In genomic region chr9:50847133-50847532, GRCm38 (mm10) we compare ENCODE assay signal across 19 mouse cellular contexts. TPM values are rescaled to one million over a fixed set of nuclear protein-coding genes. Genes with fewer than 3 reads are reported as not detected.
DNase-seq lines count a peak whose midpoint lies in the region; ATAC-seq lines count a peak whose summit lies in the region.
"Had no signal": no experiment of that assay in that cellular context is flagged by ENCODE, and none has a peak within 500 bp of the region (broad histone marks: within the 10 kb centered on the region; RNA-seq: fewer than 3 reads in every experiment).

No protein-coding gene starts in this region.

- whole genome bisulfite sequencing in liver, embryonic 15.5 days (ENCODE audit: insufficient replicate concordance): 83% methylated on average over 6 of the region's 6 CpGs
- WGBS in liver, embryonic 11.5 days: 92% methylated on average over 6 of the region's 6 CpGs
- 64% methylated on average over 6 of the region's 6 CpGs for WGBS in lung, embryonic 16.5 days
- 81% methylated on average over 6 of the region's 6 CpGs for WGBS in intestine, embryonic 16.5 days
- 78% methylated on average over 6 of the region's 6 CpGs for WGBS in stomach, embryonic 16.5 days

- H3K27ac ChIP-seq in liver, embryonic 15.5 days (replicated peaks): peak overlapping the region; percentile 65
- no peak overlapping the region for H3K27ac ChIP-seq in liver, embryonic 11.5 days (ENCODE audit: low read depth, low read length)
- H3K27ac ChIP-seq in lung, embryonic 16.5 days (ENCODE audit: low read length): peak overlapping the region; percentile 66
- peak overlapping the region; percentile 76 for H3K27ac ChIP-seq in intestine, embryonic 16.5 days (ENCODE audit: low read length)
- H3K27ac ChIP-seq in stomach, embryonic 16.5 days (ENCODE audit: low read length): 0 out of 2 replicates have a peak overlapping the region, but pooled peaks have one; percentile 12
- H3K27ac ChIP-seq: embryonic facial prominence, embryonic 12.5 days; forebrain, embryonic 15.5 days; heart, embryonic 10.5 days; hindbrain, embryonic 12.5 days had no signal

- H3K4me3 ChIP-seq in liver, embryonic 15.5 days (replicated peaks): no peak overlapping the region
- H3K4me3 ChIP-seq in liver, embryonic 11.5 days (ENCODE audit: low read depth, low read length): no peak overlapping the region
- no peak overlapping the region for H3K4me3 ChIP-seq in lung, embryonic 16.5 days (ENCODE audit: low read length)
- no peak overlapping the region for H3K4me3 ChIP-seq in intestine, embryonic 16.5 days (ENCODE audit: low read length)
- no peak overlapping the region for H3K4me3 ChIP-seq in stomach, embryonic 16.5 days (replicated peaks; ENCODE audit: low read length)
- H3K4me3 ChIP-seq: embryonic facial prominence, embryonic 12.5 days; forebrain, embryonic 15.5 days; heart, embryonic 10.5 days; hindbrain, embryonic 12.5 days had no signal

- ATAC-seq in liver, embryonic 15.5 days (ENCODE audit: insufficient read depth): no peak
- ATAC-seq in liver, embryonic 11.5 days (replicated peaks; ENCODE audit: low FRiP score): no peak
- ATAC-seq in lung, embryonic 16.5 days (ENCODE audit: low read depth): no peak
- no peak for ATAC-seq in intestine, embryonic 16.5 days
- ATAC-seq in stomach, embryonic 16.5 days (ENCODE audit: insufficient read depth, low FRiP score): no peak
- ATAC-seq: forebrain, embryonic 15.5 days had no signal

- H3K4me1 ChIP-seq in liver, embryonic 15.5 days (replicated peaks): peaks cover 50% of the 10 kb centered on the region
- H3K4me1 ChIP-seq in liver, embryonic 11.5 days (replicated peaks; ENCODE audit: control insufficient read depth, insufficient read depth, low read length): peaks cover 19% of the 10 kb centered on the region
- peaks cover 25% of the 10 kb centered on the region for H3K4me1 ChIP-seq in lung, embryonic 16.5 days (replicated peaks; ENCODE audit: control insufficient read depth, insufficient read depth, low read length)
- H3K4me1 ChIP-seq in intestine, embryonic 16.5 days (ENCODE audit: control insufficient read depth, insufficient read depth, low read length): peaks cover 13% of the 10 kb centered on the region
- H3K4me1 ChIP-seq in stomach, embryonic 16.5 days (ENCODE audit: control insufficient read depth, insufficient read depth, low read length): peaks cover 19% of the 10 kb centered on the region

- no peak overlapping the region for H3K9ac ChIP-seq in liver, embryonic 15.5 days
- H3K9ac ChIP-seq in liver, embryonic 11.5 days (ENCODE audit: low read depth, low read length): no peak overlapping the region
- H3K9ac ChIP-seq in lung, embryonic 16.5 days (ENCODE audit: low read length): no peak overlapping the region
- no peak overlapping the region for H3K9ac ChIP-seq in intestine, embryonic 16.5 days (ENCODE audit: low read depth, low read length)
- no peak overlapping the region for H3K9ac ChIP-seq in stomach, embryonic 16.5 days (ENCODE audit: low read length)
- H3K9ac ChIP-seq: embryonic facial prominence, embryonic 12.5 days; forebrain, embryonic 15.5 days; hindbrain, embryonic 12.5 days had no signal

- H3K36me3 ChIP-seq in liver, embryonic 15.5 days (replicated peaks): no peaks in the 10 kb centered on the region
- peaks cover 5% of the 10 kb centered on the region; the same call in 1 of the 2 replicates for H3K36me3 ChIP-seq in liver, embryonic 11.5 days (ENCODE audit: control insufficient read depth, insufficient read depth, low read length)
- H3K36me3 ChIP-seq in lung, embryonic 16.5 days (ENCODE audit: control insufficient read depth, insufficient read depth, low read length): peaks cover 11% of the 10 kb centered on the region; the same call in 1 of the 2 replicates
- H3K36me3 ChIP-seq in intestine, embryonic 16.5 days (ENCODE audit: control insufficient read depth, insufficient read depth, low read length): no peaks in the 10 kb centered on the region
- peaks cover 6% of the 10 kb centered on the region; the same call in 1 of the 2 replicates for H3K36me3 ChIP-seq in stomach, embryonic 16.5 days (ENCODE audit: control insufficient read depth, insufficient read depth, low read length)

- no peak overlapping the region for H3K4me2 ChIP-seq in liver, embryonic 15.5 days
- no peak overlapping the region for H3K4me2 ChIP-seq in liver, embryonic 11.5 days
- H3K4me2 ChIP-seq in lung, embryonic 16.5 days (ENCODE audit: low read depth, low read length): no peak overlapping the region
- no peak overlapping the region for H3K4me2 ChIP-seq in intestine, embryonic 16.5 days (ENCODE audit: low read depth, low read length)
- H3K4me2 ChIP-seq in stomach, embryonic 16.5 days (ENCODE audit: low read depth, low read length): no peak overlapping the region
- H3K4me2 ChIP-seq: embryonic facial prominence, embryonic 12.5 days; forebrain, embryonic 15.5 days; hindbrain, embryonic 12.5 days had no signal

- H3K9me3 ChIP-seq in liver, embryonic 15.5 days (replicated peaks): no peaks in the 10 kb centered on the region
- no peaks in the 10 kb centered on the region for H3K9me3 ChIP-seq in liver, embryonic 11.5 days (ENCODE audit: control insufficient read depth, low read length)
- H3K9me3 ChIP-seq in lung, embryonic 16.5 days (ENCODE audit: control insufficient read depth, low read length): no peaks in the 10 kb centered on the region
- no peaks in the 10 kb centered on the region for H3K9me3 ChIP-seq in intestine, embryonic 16.5 days (ENCODE audit: control insufficient read depth, low read length)
- H3K9me3 ChIP-seq in stomach, embryonic 16.5 days (replicated peaks; ENCODE audit: control insufficient read depth, low read length): no peaks in the 10 kb centered on the region
- H3K9me3 ChIP-seq: embryonic facial prominence, embryonic 12.5 days; forebrain, embryonic 15.5 days; heart, embryonic 10.5 days; hindbrain, embryonic 12.5 days had no signal

- H3K27me3 ChIP-seq in liver, embryonic 15.5 days: no peaks in the 10 kb centered on the region
- no peaks in the 10 kb centered on the region for H3K27me3 ChIP-seq in liver, embryonic 11.5 days (replicated peaks; ENCODE audit: control insufficient read depth, insufficient read depth, low read length)
- H3K27me3 ChIP-seq in lung, embryonic 16.5 days (ENCODE audit: control insufficient read depth, insufficient read depth, low read depth, low read length): no peaks in the 10 kb centered on the region
- no peaks in the 10 kb centered on the region for H3K27me3 ChIP-seq in intestine, embryonic 16.5 days (replicated peaks; ENCODE audit: control insufficient read depth, insufficient read depth, low read length)
- no peaks in the 10 kb centered on the region for H3K27me3 ChIP-seq in stomach, embryonic 16.5 days (ENCODE audit: control insufficient read depth, insufficient read depth, low read length)
- H3K27me3 ChIP-seq: embryonic facial prominence, embryonic 12.5 days; forebrain, embryonic 15.5 days; hindbrain, embryonic 12.5 days had no signal

- DNase-seq in liver, embryonic 11.5 days (ENCODE audit: low spot score): no peak
- DNase-seq in lung, postnatal 10 days: no peak
- no peak for DNase-seq in heart, adult 9 months (ENCODE audit: low spot score in 2 of 2)
- DNase-seq: adrenal gland, adult 2 months; adrenal gland, postnatal 36 days; cerebellum, adult 2 months; cerebellum, postnatal 10 days; gastrocnemius, postnatal 36 days; heart, adult 11 months; heart, postnatal 10 days; heart, postnatal 4 days had no signal

RNA-seq across cellular contexts. Expression of gene Ppp2r1b, which starts 2.0 kb away (rescaled TPM):
- polyA plus RNA-seq in liver, embryonic 15.5 days (2015; fragmentation: Nextera tagmentation; extraction: Ambion mirVana): 68.8 and 70.2 TPM in 2 replicates
- polyA plus RNA-seq in liver, embryonic 11.5 days (2014; fragmentation: Nextera tagmentation; extraction: Ambion mirVana): 143 and 172 TPM in 2 replicates
- 58.9 and 60.3 TPM in 2 replicates for polyA plus RNA-seq in lung, embryonic 16.5 days (2015; fragmentation: Nextera tagmentation; extraction: Ambion mirVana)
- polyA plus RNA-seq in intestine, embryonic 16.5 days (2015; fragmentation: Nextera tagmentation; extraction: Ambion mirVana): 58.5 and 63.9 TPM in 2 replicates
- polyA plus RNA-seq in stomach, embryonic 16.5 days (2015; fragmentation: Nextera tagmentation; extraction: Ambion mirVana): 79.3 and 87.5 TPM in 2 replicates
